Mouse (Mus musculus) MEL (cell line): ENCODE measurements around the gene Tppp. TPM values are rescaled to one million over a fixed set of nuclear protein-coding genes. Genes with fewer than 3 reads are reported as not detected.

Source experiments
- DNase-seq: peaks from one replicate; pipeline ENCODE4 v3.0.0; 2011; ENCODE audit warnings: low read depth, low spot score
- H3K27ac ChIP-seq: 2 replicates; pipeline ENCODE4 v1.5.1; 2012; ENCODE audit warnings: low read depth, mild to moderate bottlenecking, control low read depth, low read length, moderate library complexity; ENCODE audit not compliant: control insufficient read depth
- H3K27me3 ChIP-seq, 2 experiments: fragments of 150-350 bp in 1 of 2; sonication (generic) in 1 of 2; 2 replicates each; pipeline ENCODE4 v1.6.1; 2012; ENCODE audit warnings: low read length in 2 of 2, mild to moderate bottlenecking in 2 of 2, improper control_type of control experiment in 1 of 2, moderate library complexity in 1 of 2; ENCODE audit not compliant: insufficient read depth in 2 of 2, control insufficient read depth in 1 of 2
- H3K36me3 ChIP-seq, 2 experiments: 2 replicates each; pipeline ENCODE4 v1.6.1; 2012 to 2014; ENCODE audit warnings: low read length in 2 of 2, improper control_type of control experiment in 1 of 2, inconsistent platforms in 1 of 2, mild to moderate bottlenecking in 1 of 2; ENCODE audit not compliant: insufficient read depth in 2 of 2, control insufficient read depth in 1 of 2
- H3K4me1 ChIP-seq, 2 experiments: fragments of 150-350 bp in 1 of 2; sonication (generic) in 1 of 2; 2 replicates each; pipeline ENCODE4 v1.6.1; 2012; ENCODE audit warnings: low read length in 2 of 2, improper control_type of control experiment in 1 of 2, mild to moderate bottlenecking in 1 of 2; ENCODE audit not compliant: insufficient read depth in 2 of 2, control insufficient read depth in 1 of 2
- H3K4me3 ChIP-seq, 2 experiments: fragments of 150-350 bp in 1 of 2; sonication (generic) in 1 of 2; 2 replicates each; pipeline ENCODE4 v1.5.1; 2012; ENCODE audit warnings: low read depth in 2 of 2, low read length in 2 of 2, mild to moderate bottlenecking in 2 of 2, moderate library complexity in 2 of 2, control low read depth in 1 of 2, improper control_type of control experiment in 1 of 2; ENCODE audit not compliant: control insufficient read depth in 1 of 2, insufficient read depth in 1 of 2
- H3K79me2 ChIP-seq: 2 replicates; pipeline ENCODE4 v1.6.1; 2012; ENCODE audit warnings: mild to moderate bottlenecking, low read length, moderate library complexity; ENCODE audit not compliant: control insufficient read depth, poor library complexity, insufficient read depth
- H3K9ac ChIP-seq: 2 replicates; pipeline ENCODE4 v1.6.1; 2012; ENCODE audit warnings: low read depth, mild to moderate bottlenecking, control low read depth, low read length, moderate library complexity; ENCODE audit not compliant: control insufficient read depth, poor library complexity, severe bottlenecking
- H3K9me3 ChIP-seq: fragments of 150-350 bp; sonication (generic); replicated peaks from 2 replicates; pipeline ENCODE4 v1.6.1; 2012; ENCODE audit warnings: mild to moderate bottlenecking, low read length, improper control_type of control experiment, moderate library complexity; ENCODE audit not compliant: insufficient read depth
- BHLHE40 ChIP-seq: IDR thresholded peaks from 2 replicates; pipeline ENCODE4 v1.6.1; 2012; ENCODE audit warnings: low read depth, mild to moderate bottlenecking, inconsistent platforms, low read length, improper control_type of control experiment, borderline replicate concordance
- CHD1 ChIP-seq: IDR thresholded peaks from 2 replicates; pipeline ENCODE4 v1.6.1; 2012; ENCODE audit warnings: low read depth, mild to moderate bottlenecking, inconsistent platforms, low read length, improper control_type of control experiment
- CTCF ChIP-seq, 3 experiments: IDR thresholded peaks in 2 of 3; conservative IDR thresholded peaks in 1 of 3; 2 replicates each; pipeline ENCODE4 v1.5.1; 2011 to 2012; ENCODE audit warnings: low read length in 3 of 3, low read depth in 2 of 3, mild to moderate bottlenecking in 2 of 3, improper control_type of control experiment in 1 of 3, inconsistent platforms in 1 of 3, mixed read lengths in 1 of 3, moderate library complexity in 1 of 3; ENCODE audit not compliant: control insufficient read depth in 1 of 3, insufficient read depth in 1 of 3, poor library complexity in 1 of 3, severe bottlenecking in 1 of 3
- EP300 ChIP-seq, 2 experiments: IDR thresholded peaks; 2 replicates each; pipeline ENCODE4 v1.6.1; 2011; ENCODE audit warnings: improper control_type of control experiment in 2 of 2, low read length in 2 of 2, low read depth in 1 of 2, mild to moderate bottlenecking in 1 of 2
- ETS1 ChIP-seq: IDR thresholded peaks from 2 replicates; pipeline ENCODE4 v1.6.1; 2012; ENCODE audit warnings: low read depth, mild to moderate bottlenecking, inconsistent platforms, low read length, improper control_type of control experiment, moderate library complexity
- MAX ChIP-seq: IDR thresholded peaks from 2 replicates; pipeline ENCODE4 v1.6.1; 2011; ENCODE audit warnings: low read length, improper control_type of control experiment
- MEF2A ChIP-seq: IDR thresholded peaks from 2 replicates; pipeline ENCODE4 v1.6.1; 2014; ENCODE audit warnings: low read depth, mild to moderate bottlenecking, inconsistent platforms, low read length, improper control_type of control experiment; ENCODE audit not compliant: poor library complexity, insufficient replicate concordance, severe bottlenecking; ENCODE audit errors: extremely low read depth
- MXI1 ChIP-seq: IDR thresholded peaks from 2 replicates; pipeline ENCODE4 v1.6.1; 2011; ENCODE audit warnings: mild to moderate bottlenecking, low read depth, low read length, improper control_type of control experiment
- MYB ChIP-seq: IDR thresholded peaks from 2 replicates; pipeline ENCODE4 v1.6.1; 2011; ENCODE audit warnings: mild to moderate bottlenecking, low read depth, low read length, improper control_type of control experiment
- NELFE ChIP-seq: IDR thresholded peaks from 2 replicates; pipeline ENCODE4 v1.6.1; 2011; ENCODE audit warnings: low read depth, low read length, improper control_type of control experiment
- NRF1 ChIP-seq: IDR thresholded peaks from 2 replicates; pipeline ENCODE4 v1.6.1; 2014; ENCODE audit warnings: low read depth, mild to moderate bottlenecking, inconsistent platforms, low read length, improper control_type of control experiment, moderate library complexity; ENCODE audit not compliant: poor library complexity, insufficient read depth, severe bottlenecking
- POLR2A ChIP-seq, 2 experiments: IDR thresholded peaks; 2 replicates each; pipeline ENCODE4 v1.6.1; 2011 to 2012; ENCODE audit warnings: low read length in 2 of 2, mild to moderate bottlenecking in 2 of 2, control low read depth in 1 of 2, improper control_type of control experiment in 1 of 2, low read depth in 1 of 2, moderate library complexity in 1 of 2; ENCODE audit not compliant: control insufficient read depth in 1 of 2, insufficient read depth in 1 of 2, poor library complexity in 1 of 2
- RAD21 ChIP-seq: IDR thresholded peaks from 2 replicates; pipeline ENCODE4 v1.6.1; 2011; ENCODE audit warnings: mild to moderate bottlenecking, low read depth, low read length, improper control_type of control experiment
- TAL1 ChIP-seq: IDR thresholded peaks from 2 replicates; pipeline ENCODE4 v1.6.1; 2012; ENCODE audit warnings: mild to moderate bottlenecking, inconsistent platforms, low read length, moderate library complexity, mixed read lengths
- TBP ChIP-seq: IDR thresholded peaks from 2 replicates; pipeline ENCODE4 v1.8.0; 2011; ENCODE audit warnings: low read depth, low read length, improper control_type of control experiment
- UBTF ChIP-seq: IDR thresholded peaks from 2 replicates; pipeline ENCODE4 v1.6.1; 2012; ENCODE audit warnings: low read depth, mild to moderate bottlenecking, inconsistent platforms, low read length, improper control_type of control experiment, moderate library complexity, borderline replicate concordance; ENCODE audit not compliant: insufficient read depth
- ZKSCAN1 ChIP-seq: IDR thresholded peaks from 2 replicates; pipeline ENCODE4 v1.6.1; 2012; ENCODE audit warnings: low read depth, mild to moderate bottlenecking, inconsistent platforms, low read length, improper control_type of control experiment, moderate library complexity
- ZNF384 ChIP-seq: IDR thresholded peaks from 2 replicates; pipeline ENCODE4 v1.6.1; 2012; ENCODE audit warnings: low read depth, mild to moderate bottlenecking, inconsistent platforms, low read length, improper control_type of control experiment
- polyA plus RNA-seq, 2 experiments: library from polyadenylated mRNA; stranded (reverse) in 1 of 2; unstranded in 1 of 2; fragments of >175 nt in 1 of 2; fragments of >200 nt in 1 of 2; gene quantifications; 2 replicates each; pipeline versions ENCODE4 v1.2.1 to v1.2.4; 2012; ENCODE audit warnings: low replicate concordance in 2 of 2, low read depth in 1 of 2; ENCODE audit not compliant: insufficient read length in 2 of 2, insufficient read depth in 1 of 2, missing spikeins in 1 of 2
- total RNA-seq: library from RNA; depleted of rRNA; stranded (reverse); fragments of 300-350 nt; gene quantifications from 2 replicates; pipeline ENCODE4 v1.2.3, GENCODE M21; 2012

Gene Tppp
- total and polyA plus RNA-seq, 3 experiments: 0.04 TPM; not detected in 2

GRCm38 (mm10) chr13:73961177-73961576 is 48.0 kb upstream of the Tppp start:
- DNase-seq: no peak
- no peaks in the 10 kb centered on the region; a peak in 1 of 4 replicates for H3K36me3 ChIP-seq
- no peak overlapping the region for H3K4me3 ChIP-seq
- H3K79me2 ChIP-seq: no peaks in the 10 kb centered on the region
- no peaks in the 10 kb centered on the region for H3K4me1 ChIP-seq
- no peaks in the 10 kb centered on the region for H3K9me3 ChIP-seq
- H3K27ac ChIP-seq: no peak overlapping the region
- H3K9ac ChIP-seq: no peak overlapping the region
- H3K27me3 ChIP-seq: no peaks in the 10 kb centered on the region
- 0 out of 6 replicates have a peak, but pooled peaks of 1 of the 3 experiments have one; percentile 1 for TF ChIP-seq CTCF (IDR thresholded peaks at IDR 0.05 in 2 of 3, conservative IDR thresholded peaks at IDR 0.05 in 1 of 3; ENCODE audit: control insufficient read depth in 1 of 3, insufficient read depth in 1 of 3, low read depth in 2 of 3, low read length in 3 of 3, poor library complexity in 1 of 3, severe bottlenecking in 1 of 3)
- TF ChIP-seq EP300 (IDR thresholded peaks at IDR 0.05; ENCODE audit: low read depth in 1 of 2, low read length in 2 of 2): no peak

GRCm38 (mm10) chr13:73963551-73963950 is 45.7 kb upstream of the Tppp start, which contains the start of gene Zdhhc11:
Zdhhc11 (plus strand) TSS chr13:73963851.
- no peak for DNase-seq
- no peak within 1 kb of the TSS for H3K27ac ChIP-seq
- TF ChIP-seq CTCF (IDR thresholded peaks at IDR 0.05 in 2 of 3, conservative IDR thresholded peaks at IDR 0.05 in 1 of 3; ENCODE audit: control insufficient read depth in 1 of 3, insufficient read depth in 1 of 3, low read depth in 2 of 3, low read length in 3 of 3, poor library complexity in 1 of 3, severe bottlenecking in 1 of 3): no peak
- TF ChIP-seq MAX: no peak
- TF ChIP-seq ZNF384: no peak
- TF ChIP-seq TBP: no peak
- no peak for TF ChIP-seq ETS1
- no peak for TF ChIP-seq MEF2A
- TF ChIP-seq MXI1: no peak
- TF ChIP-seq CHD1: no peak
- TF ChIP-seq NRF1: no peak
- TF ChIP-seq MYB: no peak
- TF ChIP-seq POLR2A (IDR thresholded peaks at IDR 0.05; ENCODE audit: control insufficient read depth in 1 of 2, insufficient read depth in 1 of 2, low read depth in 1 of 2, low read length in 2 of 2, poor library complexity in 1 of 2): no peak
- TF ChIP-seq TAL1: no peak
- TF ChIP-seq RAD21: no peak
- no peak for TF ChIP-seq ZKSCAN1
- no peak for TF ChIP-seq BHLHE40
- TF ChIP-seq NELFE: no peak
- TF ChIP-seq UBTF: no peak
- H3K9me3 ChIP-seq: no peaks in the 10 kb centered on the region
- H3K9ac ChIP-seq: no peak within 1 kb of the TSS
- no peaks in the 10 kb centered on the region for H3K4me1 ChIP-seq
- no peak within 1 kb of the TSS for H3K4me3 ChIP-seq
- H3K36me3 ChIP-seq: no peaks in the 10 kb centered on the region; a peak in 1 of 4 replicates
- H3K79me2 ChIP-seq: no peaks in the 10 kb centered on the region
- H3K27me3 ChIP-seq: no peaks in the 10 kb centered on the region
